Mouse (Mus musculus) 3134 (cell line): ENCODE measurements around the gene Ptpn5.

Source experiments
- DNase-seq: peaks from one replicate; pipeline ENCODE4 v3.0.0-alpha.2; 2011; ENCODE audit warnings: low spot score; ENCODE audit not compliant: insufficient read length; ENCODE audit errors: extremely low read depth

Gene Ptpn5

DNA sequence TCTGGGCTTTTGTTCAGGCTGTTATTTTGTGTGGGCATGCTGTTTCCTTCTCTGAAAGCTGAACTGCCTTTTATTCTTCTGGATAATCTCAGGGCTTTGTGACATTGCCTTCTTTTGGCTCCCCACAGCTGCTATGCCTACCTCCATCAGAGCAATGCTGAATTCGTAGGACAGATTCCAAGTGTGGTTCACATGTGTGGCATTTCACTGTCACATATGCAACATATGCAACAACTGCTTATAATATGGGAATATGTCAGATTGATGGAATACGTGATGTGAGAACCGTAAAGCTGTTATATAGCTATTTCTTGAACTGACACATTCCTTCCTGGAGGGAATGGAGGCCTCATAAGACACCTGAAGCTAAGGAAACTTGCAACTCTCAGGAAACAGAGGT is 66.5 kb downstream of the Ptpn5 start:
- no peak for DNase-seq

DNA sequence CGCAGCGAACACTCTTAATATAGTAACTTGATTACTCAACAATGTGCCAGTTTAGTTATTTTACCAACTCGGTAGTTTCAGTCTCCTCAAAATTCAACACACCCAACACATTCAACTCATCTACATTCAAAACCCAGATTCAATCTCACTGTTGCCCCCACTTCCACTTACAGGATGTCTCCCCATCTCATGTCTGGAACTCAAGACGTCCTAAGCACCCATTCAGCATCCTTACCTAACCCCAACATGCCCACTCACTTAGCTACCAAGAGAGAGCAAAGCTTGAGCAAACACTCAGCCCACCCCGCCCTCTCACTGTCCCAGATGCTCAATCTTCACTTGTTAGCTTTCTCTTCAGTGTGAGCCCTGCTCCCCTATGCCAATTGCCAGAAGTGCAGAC is 71.9 kb downstream of the Ptpn5 start:
- no peak for DNase-seq

DNA sequence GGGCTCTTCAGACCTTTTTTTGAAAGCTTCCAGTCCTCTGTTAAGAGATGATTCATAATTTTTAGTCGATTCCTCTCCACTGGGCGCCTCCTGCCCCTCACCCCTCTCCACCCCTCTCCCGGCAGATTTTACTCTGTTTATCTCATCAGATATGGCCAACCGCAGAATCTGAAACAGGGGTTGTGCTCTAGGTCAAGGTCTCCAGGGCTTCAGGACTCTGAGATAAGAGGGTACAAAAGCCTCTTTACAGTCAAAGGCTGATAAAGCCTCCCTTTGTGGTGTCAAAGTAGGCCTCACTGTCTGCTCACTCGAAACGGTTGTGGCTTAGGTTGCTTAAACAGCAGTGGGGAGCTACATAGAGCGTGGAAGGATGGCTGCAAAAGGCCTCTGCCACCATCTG is 74.1 kb downstream of the Ptpn5 start:
- no peak for DNase-seq

DNA sequence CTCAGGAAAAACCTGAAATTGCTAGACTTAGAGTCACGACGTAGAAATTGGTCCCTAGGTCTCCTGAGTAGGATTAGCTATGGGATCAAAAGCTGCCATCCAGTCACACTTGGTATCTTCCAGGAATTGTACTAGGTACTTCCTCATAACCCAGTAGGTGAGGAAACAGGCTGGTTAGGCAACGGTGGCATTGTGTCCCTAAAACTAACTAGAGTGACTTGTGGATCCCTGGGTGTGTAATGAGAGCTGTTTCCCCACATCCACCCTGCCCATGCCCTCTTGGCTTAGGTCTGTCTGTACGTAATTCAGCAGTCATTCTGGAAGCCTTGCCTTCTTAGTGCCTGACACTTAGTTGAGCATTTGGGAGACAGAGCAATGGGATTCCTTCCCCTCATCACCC is 77.2 kb downstream of the Ptpn5 start:
- no peak for DNase-seq

DNA sequence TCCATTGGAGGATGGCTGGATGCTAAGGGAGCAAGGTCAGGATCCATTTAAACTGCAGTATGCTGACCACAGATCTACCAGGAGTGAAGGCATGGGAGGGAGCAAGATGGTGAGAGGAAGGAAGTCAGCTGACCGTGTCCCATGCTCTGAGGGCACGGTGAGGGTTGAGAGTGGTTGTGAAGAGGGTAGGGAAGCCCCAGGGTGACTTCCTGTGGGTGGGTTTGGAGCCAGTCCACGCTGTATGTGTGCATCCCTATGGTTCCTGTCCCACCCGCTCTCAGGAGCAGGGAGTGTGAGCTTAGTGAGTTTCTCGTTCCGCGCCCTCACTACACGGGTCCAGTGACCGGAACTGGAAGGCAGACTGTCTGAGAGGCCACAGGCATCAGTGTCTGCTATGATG is 77.7 kb downstream of the Ptpn5 start:
- no peak for DNase-seq

DNA sequence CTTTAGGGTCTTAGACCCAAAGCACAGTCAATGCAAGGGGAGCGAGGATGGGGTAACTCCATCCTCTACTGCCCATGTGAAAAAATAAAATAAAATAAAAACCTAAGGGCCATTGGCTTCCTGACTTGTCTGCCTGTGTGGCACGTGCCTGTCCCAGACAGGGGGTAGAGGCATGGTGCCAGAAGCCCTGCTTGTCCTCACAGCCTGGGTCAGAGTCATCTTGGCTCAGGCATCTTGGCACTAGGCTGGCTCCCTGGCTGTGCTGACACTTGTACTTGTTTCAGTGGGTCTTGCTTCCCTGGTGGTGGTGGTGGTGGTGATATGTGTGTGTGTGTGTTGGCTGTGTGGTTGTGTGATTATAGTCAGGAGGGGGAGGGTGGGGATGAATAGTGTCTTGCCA is 78.8 kb downstream of the Ptpn5 start:
- no peak for DNase-seq

DNA sequence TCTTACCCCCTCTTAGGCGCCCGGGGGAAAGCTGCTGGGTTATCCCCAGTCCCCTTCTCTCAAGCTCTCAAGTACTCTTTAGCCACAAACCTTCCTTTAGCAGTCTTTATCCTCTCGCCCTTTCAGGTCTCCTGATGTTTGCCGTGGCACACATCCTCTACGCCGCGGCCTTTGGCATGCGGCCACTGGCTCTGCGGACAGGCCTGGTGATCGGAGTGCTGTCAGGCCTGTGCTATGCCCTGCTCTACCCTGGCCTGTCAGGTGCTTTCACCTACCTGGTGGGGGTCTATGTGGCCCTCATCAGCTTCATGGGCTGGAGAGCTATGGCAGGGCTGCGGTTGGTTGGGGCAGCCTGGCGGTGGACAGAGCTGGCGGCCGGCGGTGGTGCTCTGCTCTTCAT is 80.2 kb downstream of the Ptpn5 start:
- no peak for DNase-seq

DNA sequence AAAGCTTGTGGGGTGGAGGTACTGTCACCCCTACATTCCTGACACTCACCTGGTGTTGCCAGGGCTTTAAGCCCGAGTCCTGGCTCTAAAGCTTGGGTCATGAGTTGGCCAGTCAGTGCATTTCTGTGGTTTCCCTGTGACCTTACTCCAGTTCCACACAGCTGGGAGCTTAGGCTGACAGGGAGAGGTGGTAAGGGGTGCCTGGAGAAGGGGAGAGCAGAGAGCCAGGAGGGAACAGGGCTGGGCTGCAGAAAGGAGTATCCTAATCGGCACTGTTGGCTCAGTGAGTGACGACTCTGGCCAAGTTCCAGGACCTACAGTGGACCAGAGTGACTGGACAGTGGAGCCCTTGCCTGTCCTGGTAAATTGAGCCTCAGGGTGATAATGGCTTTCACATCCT is 81.2 kb downstream of the Ptpn5 start:
- peak; percentile 75 for DNase-seq

DNA sequence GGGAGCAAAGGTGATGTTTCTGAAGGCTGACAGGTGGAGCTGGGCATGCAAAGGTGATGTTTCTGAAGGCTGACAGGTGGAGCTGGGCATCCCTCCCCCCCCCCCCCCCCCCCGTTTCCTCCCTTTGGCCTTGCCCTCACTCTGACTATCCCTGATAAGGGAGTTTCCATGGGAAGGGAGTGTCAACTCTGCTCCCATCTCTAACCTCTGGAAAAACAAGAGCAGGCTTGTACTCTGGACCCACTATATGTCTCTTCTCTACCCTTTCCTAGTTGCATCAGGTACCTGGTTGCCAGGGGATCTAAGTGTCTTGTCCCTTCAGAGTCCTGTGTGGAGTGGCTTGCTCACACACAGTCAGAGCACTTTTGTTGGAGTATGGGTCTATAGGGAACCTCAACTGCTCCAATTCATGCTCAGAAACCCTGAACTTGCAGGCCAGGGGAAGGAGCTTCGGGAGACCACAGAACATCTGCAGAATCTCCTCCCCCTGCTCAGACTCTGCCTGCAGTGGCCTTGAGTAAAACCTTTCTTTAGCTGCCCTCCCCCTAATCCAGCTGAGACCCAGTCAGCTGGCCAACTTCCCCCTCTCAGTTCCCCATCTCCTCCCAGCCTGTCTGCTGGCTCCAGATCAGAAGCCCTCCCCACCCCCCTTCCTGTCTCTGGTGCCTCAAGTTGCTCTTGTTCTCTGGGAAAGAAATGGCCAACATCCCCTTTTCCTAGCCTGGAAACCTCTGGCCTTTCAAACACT is 81.9 kb downstream of the Ptpn5 start:
- peak; percentile 63 for DNase-seq

DNA sequence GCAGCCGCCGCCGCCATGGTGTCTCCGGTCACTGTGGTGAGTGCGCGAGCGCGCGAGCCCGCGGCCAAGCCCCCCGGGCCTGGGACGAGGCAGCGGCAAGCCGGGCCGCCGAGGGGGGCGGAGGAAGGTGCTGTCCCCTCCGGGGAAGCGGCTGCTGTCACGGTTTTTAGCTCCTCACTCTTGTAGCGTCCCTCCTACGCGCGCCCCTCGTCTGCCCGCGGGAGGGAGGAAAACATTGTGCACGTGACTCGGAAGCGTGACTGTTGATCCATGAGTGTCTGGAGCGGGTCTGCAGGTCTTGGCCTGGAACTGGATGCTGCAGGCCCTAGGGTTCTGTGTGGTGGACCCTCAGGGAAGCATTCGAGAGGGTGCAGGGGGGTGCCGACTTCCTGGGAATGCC is 82.7 kb downstream of the Ptpn5 start:
- no peak for DNase-seq

DNA sequence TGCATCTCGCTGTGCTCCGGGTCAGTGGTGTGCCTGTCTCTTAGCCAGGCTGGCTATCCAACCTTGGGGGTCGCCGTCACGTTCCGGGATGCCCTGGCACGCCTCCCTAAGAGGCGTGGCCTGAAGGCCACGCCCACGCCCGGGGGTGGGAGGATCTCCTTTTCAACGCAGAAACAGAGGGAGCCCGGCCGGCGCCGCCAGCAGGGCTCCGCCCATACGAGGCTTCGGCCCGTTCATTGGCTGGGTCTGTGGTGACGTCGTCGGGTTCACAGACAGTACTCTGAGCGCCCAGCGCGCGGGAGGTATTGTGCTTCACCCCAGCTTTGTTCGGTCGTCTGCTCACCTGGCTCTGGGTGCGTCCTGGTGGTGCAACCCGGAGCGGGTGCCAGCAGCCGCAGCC is 83.1 kb downstream of the Ptpn5 start, which contains the start of gene Tmem86a:
Gene Tmem86a, plus strand, starts transcription at position 236 of the 400 bp plus-strand sequence.
- peak; percentile 89 for DNase-seq

DNA sequence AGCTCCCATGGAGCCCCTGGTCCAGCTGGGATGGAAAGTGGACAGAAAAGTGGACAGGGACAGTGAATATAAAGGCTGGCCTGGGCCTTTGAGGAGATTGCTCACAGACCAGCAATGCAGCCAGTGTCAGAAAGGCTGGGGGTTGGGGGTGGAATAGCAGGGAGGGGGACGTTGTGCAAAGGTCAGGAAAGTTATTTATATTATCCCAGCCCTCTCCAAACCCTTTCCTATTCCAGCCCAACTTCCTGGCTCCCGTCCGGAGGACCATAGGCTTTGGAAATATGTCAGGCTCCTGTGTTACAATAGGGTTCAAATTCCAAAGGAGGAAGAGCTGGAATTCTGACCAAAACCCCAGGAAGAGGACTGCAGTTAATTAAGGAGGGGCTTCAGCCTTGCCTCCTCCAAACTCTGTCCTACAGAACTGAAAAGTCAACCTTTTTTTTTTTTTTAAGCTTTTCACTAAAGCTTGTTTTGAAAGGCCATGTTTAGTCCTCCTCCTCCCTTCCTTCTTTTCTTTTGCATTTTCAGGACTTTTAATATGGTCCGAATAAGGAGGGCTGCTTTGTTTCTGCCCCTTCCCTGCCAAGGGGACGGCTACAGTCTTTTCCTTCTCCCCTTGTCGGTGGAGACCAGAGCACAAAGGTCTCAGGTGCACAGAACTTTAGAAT is 90.5 kb downstream of the Ptpn5 start:
- peak; percentile 21 for DNase-seq

DNA sequence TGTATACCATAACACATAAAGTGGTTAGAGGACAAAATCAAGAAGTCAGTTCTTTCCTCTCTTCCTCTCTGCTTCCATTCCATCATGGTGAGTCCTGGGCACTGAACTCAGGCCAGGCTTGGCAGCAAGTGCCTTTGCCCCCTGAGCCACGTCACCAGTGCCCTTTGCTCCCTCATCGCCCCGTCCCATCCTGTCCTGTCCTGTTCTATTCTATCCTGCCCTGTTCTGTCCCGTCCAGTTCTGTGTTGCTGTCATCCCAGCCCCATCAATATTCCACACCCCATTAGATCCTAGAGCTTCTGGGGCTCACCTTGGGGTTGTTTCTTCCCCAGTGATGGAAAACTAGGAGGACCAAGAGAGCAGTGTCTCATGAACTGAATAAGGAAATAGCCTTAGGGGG is 91.4 kb downstream of the Ptpn5 start:
- no peak for DNase-seq

DNA sequence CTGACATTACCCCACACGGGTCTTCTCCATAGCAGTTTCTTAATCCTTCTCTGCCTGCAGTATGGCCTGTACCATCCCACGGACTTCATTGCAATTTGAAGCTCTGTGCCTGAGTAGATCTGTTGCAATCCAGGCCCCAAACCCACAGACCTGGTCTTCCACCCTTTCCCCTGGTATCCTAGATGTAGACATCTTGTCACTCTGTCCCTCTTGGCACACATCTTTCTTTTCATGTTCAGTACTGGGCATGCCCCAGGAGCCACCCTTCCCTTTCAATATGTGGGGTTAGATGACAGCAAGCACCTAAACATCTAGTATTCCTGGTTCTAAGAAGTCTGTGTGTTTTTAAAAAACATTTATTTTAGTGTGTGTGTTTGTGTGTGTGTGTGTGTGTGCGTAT is 91.8 kb downstream of the Ptpn5 start:
- no peak for DNase-seq

DNA sequence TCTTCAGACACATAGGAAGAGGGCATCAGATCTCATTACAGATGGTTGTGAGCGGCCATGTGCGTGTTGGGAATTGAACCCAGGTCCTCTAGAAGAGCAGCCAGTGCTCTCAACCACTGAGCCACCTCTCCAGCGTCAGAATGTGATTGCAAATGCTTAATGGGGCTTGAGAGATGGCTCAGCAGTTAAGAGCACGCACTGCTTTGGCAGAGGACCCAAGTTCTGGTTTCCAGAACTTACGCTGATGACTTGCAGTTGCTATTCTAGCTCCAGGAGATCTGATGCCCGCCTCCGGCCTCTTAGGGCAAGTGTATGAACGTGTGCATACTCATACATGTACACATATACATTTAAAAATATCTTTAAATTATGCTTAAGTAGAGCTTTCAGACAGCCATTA is 98.1 kb downstream of the Ptpn5 start:
- no peak for DNase-seq

DNA sequence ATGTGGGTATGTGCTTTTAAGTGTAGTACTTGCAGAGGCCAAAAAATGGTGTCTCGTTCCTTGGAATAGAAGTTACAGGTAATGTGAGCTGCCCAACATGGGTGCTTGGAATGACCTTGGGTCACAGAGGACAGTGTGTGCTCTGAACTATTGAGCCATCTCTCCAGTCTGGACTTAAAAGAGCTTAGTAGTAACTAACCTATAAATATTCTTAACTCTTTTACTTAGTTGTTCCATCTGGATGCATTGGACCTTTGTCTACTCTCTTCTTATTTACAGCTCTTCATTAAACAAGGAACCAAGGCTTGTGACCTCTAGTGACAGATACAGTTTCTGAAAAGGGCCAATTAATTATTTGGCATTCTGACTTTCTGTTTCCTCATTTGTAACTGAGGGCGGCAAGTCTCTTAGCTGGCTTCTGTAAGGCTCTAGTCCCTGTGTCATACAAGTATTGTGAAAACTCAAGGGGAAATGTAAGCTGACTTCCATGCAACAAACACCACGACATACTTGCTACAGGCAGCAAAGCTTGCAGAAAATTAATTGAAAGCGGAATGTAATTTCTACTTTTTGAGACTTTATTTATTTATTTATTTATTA is 98.6 kb downstream of the Ptpn5 start:
- no peak for DNase-seq

DNA sequence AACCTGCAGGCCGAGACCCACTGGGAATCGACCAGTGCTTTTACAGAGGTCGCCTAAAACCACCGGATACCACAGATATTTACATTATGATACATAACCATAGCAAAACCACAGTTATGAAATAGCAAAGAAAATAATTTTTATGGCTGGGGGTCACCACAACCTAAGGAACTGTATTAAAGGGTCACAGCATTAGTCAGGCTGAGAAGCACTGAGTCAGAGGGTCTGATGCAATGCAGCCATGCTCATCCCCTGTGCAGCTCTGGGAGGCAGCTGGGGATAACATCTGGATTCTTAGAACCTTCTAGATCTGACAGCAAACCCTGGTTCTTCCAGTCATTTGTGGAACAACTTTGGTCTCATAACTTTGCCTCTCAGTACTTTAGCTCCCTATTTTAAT is 102.1 kb downstream of the Ptpn5 start:
- DNase-seq: peak; percentile 65

DNA sequence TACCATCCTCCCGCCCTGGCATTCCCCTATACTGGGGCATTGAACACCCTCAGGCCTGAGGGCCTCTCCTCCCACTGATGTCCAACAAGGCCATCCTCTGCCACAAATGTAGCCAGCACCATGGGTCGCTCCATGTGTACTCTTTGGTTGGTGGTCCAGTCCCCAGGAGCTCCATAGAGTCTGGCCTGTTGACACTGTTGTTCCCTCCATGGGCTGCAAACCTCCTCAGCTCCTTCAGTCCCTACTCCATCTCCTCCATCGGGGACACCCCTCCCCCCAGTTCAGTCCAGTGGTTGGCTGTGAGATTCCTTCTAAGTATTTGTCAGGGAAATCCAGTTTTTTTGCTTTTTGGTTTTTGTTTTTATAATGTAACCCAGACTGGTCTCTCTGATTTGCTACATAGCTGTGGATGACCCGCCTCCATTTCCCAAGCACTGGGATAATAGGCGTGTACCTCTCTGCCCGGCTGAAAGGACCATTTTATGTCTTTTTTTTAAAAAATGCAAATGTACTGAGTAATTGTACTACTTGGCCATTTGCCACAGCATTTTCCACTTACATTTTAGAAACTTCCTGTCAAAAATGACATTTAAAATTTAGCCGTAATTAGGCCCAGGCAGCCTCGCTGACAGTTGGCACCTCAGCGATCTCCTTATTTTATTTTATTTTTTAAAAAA is 102.8 kb downstream of the Ptpn5 start:
- peak; percentile 66 for DNase-seq
